Mouse (Mus musculus): ENCODE results near the gene Espn.

The Espn gene

GRCm38 (mm10) chr4:152125161-152126025 is 26.8 kb downstream of the Espn start:
- DNase-seq (ENCODE audit: low spot score), result no peak

GRCm38 (mm10) chr4:152124361-152124961 is 27.7 kb downstream of the Espn start:
- no peak for DNase-seq (ENCODE audit: low spot score)

GRCm38 (mm10) chr4:152121183-152121505 is 31.0 kb downstream of the Espn start:
- DNase-seq (ENCODE audit: low spot score), result no peak

GRCm38 (mm10) chr4:152120311-152121182 is 31.6 kb downstream of the Espn start:
- no peak for DNase-seq (ENCODE audit: low spot score)

GRCm38 (mm10) chr4:152119396-152120292 is 32.5 kb downstream of the Espn start:
- DNase-seq (ENCODE audit: low spot score), result no peak

- DNase-seq (ENCODE audit: low spot score), result no peak
Measured at GRCm38 (mm10) chr4:152117538-152117937, 34.6 kb downstream of the Espn start.

- no peak for DNase-seq (ENCODE audit: low spot score)
Measured at GRCm38 (mm10) chr4:152115921-152116612, 36.1 kb downstream of the Espn start, which contains the start of gene Tnfrsf25. Gene Tnfrsf25 (plus strand): TSS chr4:152115934.

GRCm38 (mm10) chr4:152114080-152114479 is 38.1 kb downstream of the Espn start:
- DNase-seq (ENCODE audit: low spot score), result no peak

- no peak for DNase-seq (ENCODE audit: low spot score)
Measured at GRCm38 (mm10) chr4:152112329-152112728, 39.8 kb downstream of the Espn start.

- no peak for DNase-seq (ENCODE audit: low spot score)
Measured at GRCm38 (mm10) chr4:152110689-152111088, 41.5 kb downstream of the Espn start.

GRCm38 (mm10) chr4:152109509-152109908 is 42.7 kb downstream of the Espn start:
- DNase-seq (ENCODE audit: low spot score), result no peak

GRCm38 (mm10) chr4:152108673-152109072 is 43.5 kb downstream of the Espn start:
- no peak for DNase-seq (ENCODE audit: low spot score)

GRCm38 (mm10) chr4:152107971-152108509 is 44.1 kb downstream of the Espn start:
- no peak for DNase-seq (ENCODE audit: low spot score)

- no peak for DNase-seq (ENCODE audit: low spot score)
Measured at GRCm38 (mm10) chr4:152107493-152107892, 44.7 kb downstream of the Espn start.

GRCm38 (mm10) chr4:152106746-152107145 is 45.4 kb downstream of the Espn start:
- DNase-seq (ENCODE audit: low spot score), result no peak

GRCm38 (mm10) chr4:152103025-152103424 is 49.1 kb downstream of the Espn start:
- no peak for DNase-seq (ENCODE audit: low spot score)

GRCm38 (mm10) chr4:152101921-152102320 is 50.2 kb downstream of the Espn start:
- DNase-seq (ENCODE audit: low spot score), result no peak

- no peak for DNase-seq (ENCODE audit: low spot score)
Measured at GRCm38 (mm10) chr4:152101081-152101653, 51.0 kb downstream of the Espn start.

GRCm38 (mm10) chr4:152100541-152100940 is 51.6 kb downstream of the Espn start:
- DNase-seq (ENCODE audit: low spot score), result no peak
